In genomic region chr5:21543409-21544201, GRCm38 (mm10) we compare ENCODE assay signal across 8 mouse cellular contexts. TPM values are rescaled to one million over a fixed set of nuclear protein-coding genes. Genes with fewer than 3 reads are reported as not detected.
DNase-seq lines count a peak whose midpoint lies in the region; ATAC-seq and TF ChIP-seq lines count a peak whose summit lies in the region.

Lrrc17 (plus strand) TSS chr5:21543559.

- DNase-seq in kidney, adult 18-20 months = no peak
- DNase-seq in heart, postnatal 36 days = peak; percentile 14 to 42
- DNase-seq in lung, postnatal 10 days = peak; percentile 65
- no peak for DNase-seq in cerebellum, adult 11 months
- no peak for DNase-seq in layer of hippocampus, postnatal 36 days

- H3K9me3 ChIP-seq in kidney, embryonic 15.5 days (replicated peaks) = no peaks in the 10 kb centered on the region

- no peak for TF ChIP-seq CTCF in embryonic fibroblast, embryonic 13.5 days (IDR thresholded peaks at IDR 0.05; ENCODE audit: borderline replicate concordance, insufficient read depth, low read length)

- peaks cover 6% of the 10 kb centered on the region for H3K4me1 ChIP-seq in kidney, embryonic 15.5 days
- H3K4me1 ChIP-seq in embryonic fibroblast, embryonic 13.5 days (ENCODE audit: control insufficient read depth, insufficient read depth, low read length) = peaks cover 10% of the 10 kb centered on the region; the same call in 1 of the 2 replicates

- peak; percentile 96 for ATAC-seq in kidney, embryonic 15.5 days (replicated peaks; ENCODE audit: low FRiP score)
- no peak for ATAC-seq in megakaryocyte progenitor cell, adult 5-6 weeks (replicated peaks; ENCODE audit: poor library complexity)

- H3K36me3 ChIP-seq in kidney, embryonic 15.5 days = peaks cover 2% of the 10 kb centered on the region; the same call in 1 of the 2 replicates

- H3K4me2 ChIP-seq in kidney, embryonic 15.5 days = peak within 1 kb of the TSS; percentile 56

- peak within 1 kb of the TSS; percentile 45 for H3K9ac ChIP-seq in kidney, embryonic 15.5 days

- peak within 1 kb of the TSS; percentile 92 for H3K27ac ChIP-seq in kidney, embryonic 15.5 days
- peak within 1 kb of the TSS; percentile 84 for H3K27ac ChIP-seq in embryonic fibroblast, embryonic 13.5 days (ENCODE audit: insufficient read depth, low read length)

- peak; percentile 94 for TF ChIP-seq POLR2A in embryonic fibroblast, embryonic 13.5 days (IDR thresholded peaks at IDR 0.05; ENCODE audit: low read depth, low read length)

- 18% methylated on average over 17 of the region's 17 CpGs for WGBS in kidney, embryonic 15.5 days

- intact Hi-C loops in heart, postnatal 36 days (cut with DNase I) = no loop called here

- H3K4me3 ChIP-seq in kidney, embryonic 15.5 days (replicated peaks) = peak within 1 kb of the TSS; percentile 45
- peak within 1 kb of the TSS; percentile 96 for H3K4me3 ChIP-seq in embryonic fibroblast, embryonic 13.5 days (ENCODE audit: insufficient read depth, low read length)

- no peaks in the 10 kb centered on the region for H3K27me3 ChIP-seq in kidney, embryonic 15.5 days

RNA-seq across cellular contexts. Expression of gene Lrrc17, which starts in this region (rescaled TPM):
- polyA plus RNA-seq in kidney, embryonic 15.5 days (2015; fragmentation: Nextera tagmentation; extraction: Ambion mirVana) = 42.4 and 47.4 TPM in 2 replicates
- polyA plus RNA-seq in embryonic fibroblast, embryonic 13.5 days (2011; ENCODE audit: insufficient read length, low read depth, missing spikeins) = 187 and 323 TPM in 2 replicates
- total RNA-seq in heart, postnatal 36 days (2021) = 1 to 10 TPM; 2.7 to 3.5 TPM
- not detected in 2 replicates for total RNA-seq in megakaryocyte progenitor cell, adult 5-6 weeks (2015)
- not detected in 2 replicates for total RNA-seq in megakaryocyte progenitor cell, adult 5-6 weeks (2017)
- under 1 TPM; 0.15 to 0.25 TPM for total RNA-seq in layer of hippocampus, postnatal 36 days (2021)

Comparison
In these comparisons a context has a peak if more than half of its experiments do, and no peak if none do; other contexts are left out.
1. DNase-seq: peak in heart, postnatal 36 days (2 of 2) and lung, postnatal 10 days (single experiment); none in kidney, adult 18-20 months (single experiment), cerebellum, adult 11 months (single experiment) and layer of hippocampus, postnatal 36 days (0 of 2).